Mouse (Mus musculus): ENCODE results near the gene Rpl32.

DNA sequence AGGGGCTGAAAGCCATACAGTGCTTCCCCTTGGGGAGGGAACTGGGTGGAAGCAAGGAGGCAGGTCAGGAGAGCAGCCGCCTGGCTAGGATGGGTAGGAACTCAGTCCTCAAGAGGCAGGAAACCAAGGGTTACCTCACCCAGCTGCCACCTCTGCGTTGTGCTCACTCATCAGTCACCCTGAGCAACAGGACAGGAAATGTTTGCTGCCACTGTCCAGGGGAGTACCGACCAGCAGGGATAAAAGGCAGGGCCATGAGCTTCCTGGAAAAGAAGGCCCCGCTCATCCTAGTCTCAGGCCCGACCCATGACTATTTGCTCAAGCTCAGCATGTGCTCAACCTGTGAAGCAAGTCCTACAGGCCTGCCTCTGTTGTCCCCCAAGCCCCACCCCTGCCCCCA lies 49.1 kb downstream of the Rpl32 start:
- no peak for TF ChIP-seq CTCF (IDR thresholded peaks at IDR 0.05; ENCODE audit: control insufficient read depth, insufficient read depth, insufficient read length)
- no peak for TF ChIP-seq FOSL1 (IDR thresholded peaks at IDR 0.05; ENCODE audit: insufficient read depth, low read length, poor library complexity, severe bottlenecking)
- no peak for TF ChIP-seq CEBPB (IDR thresholded peaks at IDR 0.05; ENCODE audit: low read depth)
